Mouse (Mus musculus) heart, postnatal 0 days (tissue): ENCODE measurements around the gene Dhx32. TPM values are rescaled to one million over a fixed set of nuclear protein-coding genes. Genes with fewer than 3 reads are reported as not detected.

Experiments
- ATAC-seq: fragments of 200-750 bp; cut with Nextera tagmentation; 2 replicates; pipeline ENCODE4 v1.8.0; 2017; ENCODE audit warnings: low read depth, moderate number of reproducible peaks, moderate library complexity; ENCODE audit not compliant: insufficient read depth
- DNase-seq: peaks from one replicate; pipeline ENCODE4 v3.0.0-alpha.2; 2016; ENCODE audit warnings: low spot score
- H3K27ac ChIP-seq: fragments of 300-500 bp; sonication (generic); 2 replicates; pipeline ENCODE4 v1.5.1; 2014; ENCODE audit warnings: low read depth, mild to moderate bottlenecking
- H3K27me3 ChIP-seq: fragments of 300-500 bp; sonication (generic); 2 replicates; pipeline ENCODE4 v1.6.1; 2014; ENCODE audit warnings: low read length, mixed read lengths; ENCODE audit not compliant: control insufficient read depth, insufficient read depth
- H3K36me3 ChIP-seq: fragments of 300-500 bp; sonication (generic); replicated peaks from 2 replicates; pipeline ENCODE4 v1.6.1; 2014; ENCODE audit warnings: low read length, mixed read lengths; ENCODE audit not compliant: control insufficient read depth, insufficient read depth
- H3K4me1 ChIP-seq: fragments of 300-500 bp; sonication (generic); 2 replicates; pipeline ENCODE4 v1.6.1; 2014; ENCODE audit warnings: antibody characterized with exemption; ENCODE audit not compliant: control insufficient read depth, insufficient read depth
- H3K4me2 ChIP-seq: fragments of 300-500 bp; sonication (generic); 2 replicates; pipeline ENCODE4 v1.6.1; 2014; ENCODE audit warnings: low read depth, mild to moderate bottlenecking, low read length, moderate library complexity
- H3K4me3 ChIP-seq: fragments of 300-500 bp; sonication (generic); 2 replicates; pipeline ENCODE4 v1.5.1; 2014; ENCODE audit warnings: low read depth, low read length
- H3K9ac ChIP-seq: fragments of 300-500 bp; sonication (generic); replicated peaks from 2 replicates; pipeline ENCODE4 v1.6.1; 2014; ENCODE audit warnings: low read depth, low read length, mixed read lengths
- H3K9me3 ChIP-seq: fragments of 300-500 bp; sonication (generic); replicated peaks from 2 replicates; pipeline ENCODE4 v1.6.1; 2016; ENCODE audit warnings: low read length; ENCODE audit not compliant: control insufficient read depth
- CTCF ChIP-seq: IDR thresholded peaks from 2 replicates; pipeline ENCODE4 v1.5.1; 2016; ENCODE audit warnings: antibody characterized with exemption, control low read depth, low read depth
- EP300 ChIP-seq: IDR thresholded peaks from 2 replicates; pipeline ENCODE4 v1.6.1; 2016; ENCODE audit warnings: antibody characterized with exemption, low read depth
- WGBS: fragments of 180-500 bp; shearing (Covaris S2); extraction: QIAGEN DNeasy Blood & Tissue Kit; methylation state at CpG from one replicate; pipeline ENCODE4 v1.1.7; 2014; 5-methylcytosine and 5-hydroxymethylcytosine counted together
- polyA plus RNA-seq: library from polyadenylated mRNA; unstranded; fragments of >200 nt; fragmentation: Nextera tagmentation; extraction: Ambion mirVana; gene quantifications from 2 replicates; pipeline ENCODE4 v1.2.1, GENCODE M21; 2015
- total RNA-seq: library from RNA; depleted of rRNA; stranded (reverse); fragments of >200 nt; gene quantifications from 2 replicates; pipeline ENCODE4 v1.2.3, GENCODE M21; 2014; ENCODE audit warnings: low replicate concordance

Dhx32 gene
- total and polyA plus RNA-seq, 2 experiments from 2014 or later = 37.1 to 64.3 TPM

DNA sequence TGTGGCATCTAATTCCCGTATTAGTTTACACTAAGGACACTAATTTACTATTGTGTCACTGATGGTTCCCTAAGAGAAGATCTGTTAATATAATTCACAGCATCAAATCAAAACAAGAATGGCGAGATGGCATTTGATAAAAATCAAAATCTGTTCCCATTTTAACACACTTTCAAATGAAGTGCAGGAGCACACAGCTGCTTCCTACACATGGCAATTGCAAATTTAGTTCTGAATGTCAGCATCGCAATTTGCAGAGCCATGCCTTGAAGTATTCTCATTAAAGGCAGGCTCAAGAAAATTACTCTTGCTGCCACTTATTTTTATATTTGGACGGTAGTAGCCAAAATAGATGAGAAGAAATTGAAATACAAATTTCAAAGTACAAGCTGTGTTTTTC is 30.8 kb upstream of the Dhx32 start:
- ATAC-seq (no peak), DNase-seq (no peak)
- Histone ChIP-seq H3K36me3 (no peaks in the 10 kb centered on the region), H3K27ac (no peak overlapping the region), H3K27me3 (no peaks in the 10 kb centered on the region), H3K4me2 (no peak overlapping the region), H3K4me1 (no peaks in the 10 kb centered on the region), H3K9ac (no peak overlapping the region), H3K4me3 (no peak overlapping the region), H3K9me3 (no peaks in the 10 kb centered on the region)
- TF ChIP-seq EP300 (no peak), CTCF (no peak)
- WGBS = 68% methylated on average over 4 of the region's 4 CpGs

DNA sequence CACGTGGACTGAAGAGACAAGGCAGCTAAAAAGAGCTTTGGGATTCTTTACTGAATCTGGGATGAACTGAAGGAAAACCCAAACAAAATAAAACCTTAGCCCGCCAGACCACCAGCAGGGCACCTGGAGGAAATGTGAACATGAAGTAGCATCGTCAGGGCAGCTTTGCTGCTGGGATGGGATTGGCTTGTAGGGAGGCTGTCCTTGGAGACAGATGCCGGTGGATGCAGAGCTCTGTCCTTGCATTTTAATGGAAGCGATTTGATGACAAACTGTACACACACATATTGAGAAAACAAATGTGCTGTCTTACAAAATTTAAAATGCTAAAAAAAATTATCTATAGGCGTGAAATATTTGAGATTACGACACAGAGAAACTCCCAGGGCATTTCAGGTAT is 30.4 kb upstream of the Dhx32 start:
- no peak overlapping the region for H3K27ac ChIP-seq
- no peaks in the 10 kb centered on the region for H3K4me1 ChIP-seq
- ATAC-seq (no peak), DNase-seq (no peak)
- no peak overlapping the region for H3K4me3 ChIP-seq
- WGBS = 71% methylated on average over 7 of the region's 7 CpGs
- no peak overlapping the region for H3K9ac ChIP-seq
- H3K27me3 ChIP-seq = no peaks in the 10 kb centered on the region
- H3K4me2 ChIP-seq = no peak overlapping the region
- H3K36me3 ChIP-seq = no peaks in the 10 kb centered on the region
- no peaks in the 10 kb centered on the region for H3K9me3 ChIP-seq
- TF ChIP-seq CTCF = no peak

DNA sequence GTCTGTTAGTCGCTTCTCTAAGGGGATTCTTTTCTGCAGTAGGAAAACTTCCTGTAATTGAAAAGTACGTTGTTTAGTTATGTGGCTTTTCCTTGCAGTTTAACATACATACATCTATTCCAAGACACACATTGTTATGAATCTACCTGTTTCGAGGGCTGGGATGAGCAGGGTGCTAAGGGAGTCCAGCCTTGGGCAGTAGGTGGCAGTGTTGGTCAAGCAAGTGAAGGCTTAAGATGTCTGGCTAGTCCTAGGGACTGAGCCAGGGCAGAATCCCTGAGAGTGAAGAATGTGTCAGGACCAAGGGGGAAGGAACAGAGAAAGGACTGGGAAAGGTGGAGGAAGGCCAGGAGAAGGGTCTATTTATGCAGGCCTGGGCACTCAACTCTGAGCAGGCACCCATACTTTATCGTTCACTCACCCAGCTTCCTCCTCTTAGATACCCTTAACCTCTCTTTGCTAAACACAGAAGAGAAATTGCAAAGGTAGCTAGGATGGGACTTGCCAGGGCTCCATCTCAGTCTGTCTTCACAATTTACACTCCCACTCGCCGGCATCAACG is 23.2 kb upstream of the Dhx32 start:
- H3K4me2 ChIP-seq = no peak overlapping the region
- no peaks in the 10 kb centered on the region for H3K27me3 ChIP-seq
- no peak overlapping the region for H3K4me3 ChIP-seq
- H3K9ac ChIP-seq = no peak overlapping the region
- 37% methylated on average over 7 of the region's 7 CpGs for WGBS
- H3K27ac ChIP-seq = no peak overlapping the region
- H3K36me3 ChIP-seq = no peaks in the 10 kb centered on the region
- DNase-seq = peak; percentile 54
- no peaks in the 10 kb centered on the region for H3K9me3 ChIP-seq
- 0 out of 2 replicates have a peak, but pooled peaks cover 3% of the 10 kb centered on the region for H3K4me1 ChIP-seq
- TF ChIP-seq CTCF (peak; percentile 89), EP300 (no peak)
- ATAC-seq = no peak; the same call in 1 of the 2 replicates

DNA sequence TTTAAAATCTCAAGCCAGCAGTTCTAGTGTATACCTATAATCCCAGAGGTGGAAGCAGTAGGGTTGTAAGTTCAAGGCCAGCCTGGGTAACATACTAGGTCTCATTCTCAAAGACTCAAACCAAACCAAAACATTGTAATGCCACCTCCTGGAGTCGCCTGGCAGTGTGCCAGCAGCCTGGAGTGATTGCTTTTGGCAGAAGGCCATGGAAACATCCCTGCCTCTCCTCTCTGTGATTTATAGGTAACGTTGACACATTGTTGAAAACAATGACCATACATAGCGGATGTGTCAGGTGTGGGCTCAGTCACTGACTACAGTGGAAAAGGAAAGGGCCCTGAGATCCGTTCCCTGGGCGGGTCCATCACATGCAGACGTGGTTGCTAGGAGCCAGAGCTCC is 19.3 kb upstream of the Dhx32 start:
- ATAC-seq (no peak), DNase-seq (no peak)
- TF ChIP-seq CTCF = no peak
- no peak for TF ChIP-seq EP300

DNA sequence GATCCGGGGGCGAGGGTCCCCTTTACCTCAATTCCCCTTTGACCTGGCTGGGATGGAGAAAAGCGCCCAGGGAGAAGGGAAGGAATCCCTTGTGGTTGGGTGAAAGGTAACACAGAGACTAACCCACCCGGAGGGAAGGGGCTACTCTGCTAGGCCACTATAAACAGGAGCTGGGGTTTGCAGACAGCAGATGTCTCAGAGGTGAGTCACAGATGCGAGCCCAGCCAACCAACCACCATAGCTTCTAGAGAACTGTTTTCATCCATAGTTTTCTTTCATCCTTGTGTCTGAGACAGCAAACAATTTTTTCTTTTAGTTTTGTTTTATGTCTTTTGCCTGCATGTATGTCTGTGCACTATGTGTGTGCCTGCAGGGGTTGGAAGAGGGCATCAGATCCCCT is 17.4 kb upstream of the Dhx32 start:
- TF ChIP-seq EP300 (no peak), CTCF (no peak)
- Histone ChIP-seq H3K4me1 (0 out of 2 replicates have a peak, but pooled peaks cover 3% of the 10 kb centered on the region), H3K36me3 (no peaks in the 10 kb centered on the region), H3K4me3 (no peak overlapping the region), H3K27me3 (no peaks in the 10 kb centered on the region), H3K4me2 (no peak overlapping the region), H3K27ac (no peak overlapping the region), H3K9ac (no peak overlapping the region), H3K9me3 (no peaks in the 10 kb centered on the region)
- no peak for ATAC-seq
- DNase-seq = no peak
- WGBS = 73% methylated on average over 5 of the region's 5 CpGs

More for the DNA sequence above, 19.3 kb upstream of the Dhx32 start:
- no peak overlapping the region for H3K4me3 ChIP-seq
- no peak overlapping the region for H3K9ac ChIP-seq
- H3K9me3 ChIP-seq = no peaks in the 10 kb centered on the region
- 20% methylated on average over 6 of the region's 6 CpGs for WGBS
- no peak overlapping the region for H3K27ac ChIP-seq
- no peak overlapping the region for H3K4me2 ChIP-seq
- H3K36me3 ChIP-seq = no peaks in the 10 kb centered on the region
- H3K4me1 ChIP-seq = 0 out of 2 replicates have a peak, but pooled peaks cover 3% of the 10 kb centered on the region
- H3K27me3 ChIP-seq = no peaks in the 10 kb centered on the region

DNA sequence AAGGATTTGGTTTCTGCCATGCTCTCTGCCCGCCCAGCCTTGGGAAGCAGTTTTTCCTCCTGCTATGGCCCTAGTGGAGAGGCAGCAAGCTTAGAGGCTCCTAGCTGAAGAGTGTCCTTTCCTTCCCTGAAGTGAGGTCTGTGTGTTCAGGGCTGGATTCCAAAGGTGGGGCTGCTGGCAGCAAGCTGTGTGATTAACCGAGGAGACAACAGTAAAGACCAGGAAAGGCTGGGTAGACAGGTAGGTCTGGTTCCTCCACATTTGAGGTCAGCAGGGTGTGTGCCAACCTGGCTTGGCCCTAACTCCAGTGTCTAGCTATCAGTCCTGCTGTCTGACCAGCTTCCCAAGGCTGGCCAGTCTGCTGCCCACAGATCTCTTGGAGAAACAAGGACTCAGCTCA is 12.2 kb upstream of the Dhx32 start:
- H3K36me3 ChIP-seq = no peaks in the 10 kb centered on the region
- WGBS = 88% methylated on average over 2 of the region's 2 CpGs
- no peak overlapping the region for H3K9ac ChIP-seq
- no peaks in the 10 kb centered on the region for H3K27me3 ChIP-seq
- H3K4me1 ChIP-seq = no peaks in the 10 kb centered on the region
- no peak for TF ChIP-seq CTCF
- TF ChIP-seq EP300 = no peak
- no peak overlapping the region for H3K4me2 ChIP-seq
- no peak overlapping the region for H3K4me3 ChIP-seq
- DNase-seq = no peak
- H3K27ac ChIP-seq = no peak overlapping the region
- no peaks in the 10 kb centered on the region for H3K9me3 ChIP-seq
- ATAC-seq = no peak
